Mouse (Mus musculus) c-Kit-positive CD71-negative TER-119-negative erythroid progenitor cells, embryonic 14.5 days (primary cell): Measurements from ENCODE around the gene Naaladl2.
"Not testable (repeated sequence)": the region's sequence is repeated elsewhere in the genome, so short reads cannot be mapped to it uniquely, and the experiment has no call there.

Experiments
- DNase-seq: peaks from one replicate; pipeline ENCODE4 v3.0.0-alpha.2; 2013; ENCODE audit warnings: low read depth

Gene Naaladl2

GRCm38 (mm10) chr3:24314658-24315297 lies 829.3 kb downstream of the Naaladl2 start:
- no peak for DNase-seq

DNA sequence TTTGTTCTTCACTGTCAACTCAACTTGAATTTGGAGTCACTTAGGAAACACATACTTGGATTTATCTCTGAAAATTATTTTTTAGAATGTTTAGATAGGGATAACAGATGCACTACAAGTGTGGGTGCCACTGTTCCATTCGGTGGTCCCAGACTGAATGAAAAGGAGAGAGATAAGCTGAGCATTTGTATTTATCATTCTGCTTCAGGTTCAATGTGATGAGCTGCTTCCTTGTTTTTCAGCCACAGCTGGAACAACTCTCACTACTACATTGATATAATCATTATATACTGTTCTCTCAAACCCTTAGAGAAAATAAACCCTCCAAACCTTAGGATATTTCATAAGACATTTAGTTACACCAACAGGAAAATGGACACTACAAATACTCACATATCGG lies 918.6 kb downstream of the Naaladl2 start:
- no peak for DNase-seq

DNA sequence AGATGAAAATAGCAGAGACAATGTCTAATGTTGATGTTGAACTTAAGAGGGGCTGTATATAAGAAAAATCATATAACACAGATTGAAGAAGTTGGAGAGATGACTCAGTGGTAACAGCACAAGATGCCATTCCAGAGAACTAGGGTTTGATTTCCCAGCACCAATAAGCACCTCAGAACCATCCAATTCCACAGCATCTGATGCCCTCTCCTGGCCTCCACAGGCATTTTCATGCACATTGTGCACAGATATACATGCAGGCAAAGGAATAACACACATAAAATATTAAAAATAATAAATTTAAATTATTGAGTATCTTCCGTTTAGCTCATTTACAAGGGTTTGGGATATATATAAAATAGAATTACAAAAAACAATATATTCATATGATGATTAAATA lies 926.6 kb downstream of the Naaladl2 start:
- DNase-seq, result no peak

- DNase-seq, result no peak
These were observed 977.5 kb downstream of the Naaladl2 start for GRCm38 (mm10) chr3:24166531-24166930.

DNA sequence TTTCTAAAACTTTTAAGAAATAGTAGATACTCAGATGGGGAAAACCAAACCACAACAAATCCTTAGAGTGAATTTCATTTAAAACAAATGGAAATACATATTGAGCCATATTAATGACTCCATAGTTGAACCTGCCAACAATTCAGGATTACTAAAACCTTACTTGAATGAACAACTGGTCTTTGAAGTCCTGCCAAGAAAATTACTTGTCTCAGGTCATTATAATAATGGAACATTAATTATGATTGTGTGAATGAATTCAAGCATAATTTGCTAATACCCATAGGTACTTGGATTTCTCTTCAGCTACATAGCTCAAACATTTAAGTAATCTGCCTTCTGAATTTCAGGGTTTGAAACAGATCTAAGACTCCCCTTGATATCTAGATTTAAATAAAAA lies 980.1 kb downstream of the Naaladl2 start:
- no peak for DNase-seq

DNA sequence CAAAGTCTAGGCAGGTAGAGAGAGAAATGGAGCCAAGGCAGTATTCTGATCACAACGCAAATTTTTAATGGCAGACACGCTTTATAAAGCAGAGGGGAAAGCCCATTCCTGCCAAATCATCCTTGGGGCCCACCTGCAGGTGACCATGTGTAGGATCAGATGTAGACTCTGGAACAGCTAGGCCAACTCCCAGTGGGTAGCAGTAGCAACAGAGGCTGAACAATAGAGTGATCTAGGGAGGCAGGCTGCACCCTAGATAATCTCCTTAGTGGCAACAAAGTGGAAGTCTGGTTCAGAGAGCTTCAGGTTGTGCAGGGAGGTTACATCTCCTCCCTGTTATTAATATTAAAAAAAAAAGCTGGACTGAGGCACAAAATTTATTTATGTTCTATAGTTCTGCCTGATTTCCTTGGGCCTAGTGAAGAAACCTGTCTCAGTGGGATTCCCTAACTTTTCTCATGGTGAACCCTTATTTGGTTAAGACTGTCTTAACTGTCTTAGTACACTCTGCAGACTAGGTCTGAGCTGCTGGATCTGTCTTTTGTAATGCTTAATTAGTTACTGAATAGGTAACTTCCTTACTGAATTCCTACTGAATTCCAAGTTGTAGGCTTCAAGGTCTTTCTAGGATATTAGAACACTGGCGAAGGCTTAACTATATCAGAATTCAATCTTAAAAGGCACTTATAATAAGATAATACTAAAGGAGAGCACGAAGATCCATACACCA lies 992.8 kb downstream of the Naaladl2 start:
- DNase-seq, result not testable (repeated sequence)

GRCm38 (mm10) chr3:24142808-24143207 lies 1001.3 kb downstream of the Naaladl2 start:
- DNase-seq, result no peak

- DNase-seq, result no peak
These were observed 1006.1 kb downstream of the Naaladl2 start for GRCm38 (mm10) chr3:24138002-24138401.

GRCm38 (mm10) chr3:24126200-24126599 lies 1017.9 kb downstream of the Naaladl2 start:
- no peak for DNase-seq

DNA sequence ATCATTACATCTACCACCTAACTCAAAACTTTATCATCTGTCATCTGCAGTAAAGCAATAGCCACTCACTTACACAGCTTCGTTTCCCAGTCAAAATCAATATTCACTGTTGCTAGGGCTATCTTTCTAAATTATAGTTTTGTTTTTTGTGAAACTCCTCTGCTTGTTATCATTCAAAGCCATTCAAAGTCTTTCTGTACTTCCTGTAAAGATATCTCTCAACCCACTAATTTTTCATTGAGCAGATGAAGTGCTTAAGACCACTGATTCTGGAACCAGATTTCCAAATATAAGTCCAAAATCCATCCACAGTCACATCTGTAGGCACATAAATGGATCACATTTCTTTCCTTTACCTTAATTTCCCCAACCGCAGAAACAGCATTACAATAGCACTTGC lies 1020.0 kb downstream of the Naaladl2 start:
- no peak for DNase-seq

DNA sequence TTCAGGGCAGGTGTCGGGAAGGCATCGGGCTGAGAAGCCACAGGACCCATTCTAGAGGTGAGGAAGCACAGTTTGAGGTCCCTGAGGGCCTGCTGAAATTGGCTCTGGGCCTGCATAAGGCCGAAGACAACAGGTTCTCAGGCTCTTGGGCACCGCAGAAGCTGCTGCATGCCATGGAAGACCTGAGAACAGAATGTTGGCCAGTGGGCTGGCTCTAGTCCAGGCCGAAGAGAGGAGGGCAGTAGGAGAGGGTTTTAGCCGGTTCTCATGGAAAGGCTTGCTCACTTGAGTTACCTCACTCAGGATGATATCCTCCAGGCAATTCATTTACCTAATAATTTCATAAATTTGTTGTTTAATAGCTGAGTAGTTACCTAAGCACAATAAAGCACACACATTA lies 1025.9 kb downstream of the Naaladl2 start:
- DNase-seq, result no peak

DNA sequence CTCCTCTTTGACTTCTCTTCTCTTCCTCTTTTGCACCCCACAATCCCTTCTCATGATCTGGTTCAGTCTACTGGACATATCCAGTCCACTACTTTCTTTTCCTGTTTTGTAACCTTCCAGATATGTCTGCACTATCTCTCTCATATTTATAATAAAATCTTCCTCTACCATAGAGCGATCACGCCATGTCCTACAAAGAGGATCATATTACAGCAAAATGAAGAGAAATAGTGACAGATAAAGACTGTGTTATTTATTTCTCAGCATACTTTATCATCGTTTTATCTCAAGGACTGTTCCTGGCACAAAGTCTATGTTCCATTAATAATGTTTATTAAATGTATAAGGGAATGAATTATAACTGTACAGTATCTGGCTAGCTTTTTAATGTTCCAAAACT lies 1029.2 kb downstream of the Naaladl2 start:
- DNase-seq, result no peak

GRCm38 (mm10) chr3:24113360-24113759 lies 1030.7 kb downstream of the Naaladl2 start:
- no peak for DNase-seq

- no peak for DNase-seq
These were observed 1037.7 kb downstream of the Naaladl2 start for GRCm38 (mm10) chr3:24106391-24106790.

DNA sequence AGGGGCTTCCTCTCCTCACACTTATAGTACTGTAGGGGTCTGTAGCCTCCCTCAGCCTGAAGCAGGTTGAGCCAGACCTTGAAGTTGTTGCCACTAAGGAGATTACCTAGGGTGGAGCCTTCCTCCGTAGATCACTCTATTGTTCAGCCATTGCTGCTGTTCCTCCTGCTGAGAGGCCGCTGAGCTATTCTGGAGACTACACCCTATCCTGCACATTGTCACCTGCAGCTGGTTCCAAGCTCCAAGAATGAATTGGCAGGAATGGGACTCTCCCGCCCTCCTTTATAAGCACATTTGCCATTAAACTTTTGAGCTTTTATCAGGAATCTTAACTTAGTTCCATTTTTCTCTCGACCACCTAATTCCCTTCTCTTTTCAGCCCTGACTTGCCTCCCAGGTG lies 1064.3 kb downstream of the Naaladl2 start:
- DNase-seq, result no peak

DNA sequence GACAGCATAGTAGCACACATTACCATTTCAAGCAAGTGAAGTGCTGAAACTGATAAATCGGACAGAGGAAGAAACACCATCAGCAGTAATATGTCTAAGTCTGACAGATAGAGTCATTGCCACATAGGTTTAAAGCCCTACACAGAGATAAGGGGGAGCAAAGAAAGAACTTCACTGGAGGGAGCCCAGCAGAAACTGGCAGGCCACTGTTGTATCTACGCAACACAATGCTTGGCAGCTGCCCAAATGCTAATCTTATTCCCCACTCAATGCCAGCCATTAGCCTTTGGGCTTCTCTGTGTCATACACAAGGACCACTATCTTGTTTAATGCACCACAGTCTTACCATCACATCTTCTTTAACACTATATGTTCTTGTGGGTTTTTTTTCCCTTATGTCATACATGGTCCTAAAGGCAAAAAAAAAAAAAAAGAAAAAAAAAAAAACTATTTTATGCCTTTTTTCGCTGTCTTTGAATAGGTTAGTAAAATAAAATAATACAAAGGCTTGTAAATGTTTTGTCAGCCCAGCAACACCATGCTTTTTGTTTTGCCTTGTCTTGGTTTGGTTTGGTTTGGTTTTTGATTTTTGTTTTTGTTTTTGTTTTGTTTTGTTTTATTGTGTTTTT lies 1072.8 kb downstream of the Naaladl2 start:
- no peak for DNase-seq

- no peak for DNase-seq
These were observed 1073.5 kb downstream of the Naaladl2 start for GRCm38 (mm10) chr3:24070424-24071168.

DNA sequence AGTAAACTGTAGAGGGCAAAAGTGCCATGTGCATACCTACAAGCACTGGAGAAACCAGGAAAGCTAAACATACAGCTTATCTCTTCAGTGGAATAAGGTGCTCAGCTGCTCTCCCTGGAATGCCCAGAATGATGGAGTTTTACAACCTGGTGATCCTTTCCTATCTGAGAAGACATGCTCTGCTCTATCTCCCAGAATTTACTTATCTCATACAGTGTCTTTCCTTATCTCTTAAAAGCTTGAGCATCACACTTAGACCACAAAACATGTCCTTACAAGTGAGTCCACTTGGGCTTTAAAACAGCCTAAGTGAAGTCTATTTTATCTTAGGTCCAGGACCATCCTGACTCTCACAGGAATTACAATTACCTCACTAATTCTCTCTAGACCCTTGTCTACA lies 1095.8 kb downstream of the Naaladl2 start:
- no peak for DNase-seq

DNA sequence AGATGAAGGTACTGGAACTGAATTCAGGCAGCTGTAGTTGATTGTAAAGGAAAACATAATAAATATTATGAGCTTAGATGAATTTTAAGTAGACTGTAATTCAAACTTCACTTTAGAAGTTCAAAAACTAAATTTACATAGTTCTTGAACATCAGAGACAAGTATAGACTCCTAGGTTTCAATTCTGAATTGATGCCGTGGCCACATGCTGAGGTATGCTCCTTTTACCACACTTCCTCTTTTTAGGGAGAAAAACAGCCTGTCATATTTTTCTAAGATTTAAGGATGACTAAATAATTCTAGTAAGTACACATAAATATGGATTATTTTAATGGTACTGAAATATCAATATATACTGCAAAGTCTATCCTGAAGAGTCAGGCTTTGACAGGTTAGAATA lies 1142.3 kb downstream of the Naaladl2 start:
- no peak for DNase-seq

GRCm38 (mm10) chr3:23973727-23974126 lies 1170.3 kb downstream of the Naaladl2 start:
- no peak for DNase-seq

GRCm38 (mm10) chr3:23972747-23973667 lies 1171.1 kb downstream of the Naaladl2 start:
- no peak for DNase-seq
